Mouse (Mus musculus) lung, postnatal 36 days (tissue): ENCODE measurements around the gene Ylpm1.
A peak's percentile ranks its signal among the peaks of the same experiment; 100 is the strongest.

Experiments
- DNase-seq: peaks from one replicate; pipeline ENCODE4 v3.0.0; 2022; ENCODE audit warnings: mixed read lengths

Gene Ylpm1

DNA sequence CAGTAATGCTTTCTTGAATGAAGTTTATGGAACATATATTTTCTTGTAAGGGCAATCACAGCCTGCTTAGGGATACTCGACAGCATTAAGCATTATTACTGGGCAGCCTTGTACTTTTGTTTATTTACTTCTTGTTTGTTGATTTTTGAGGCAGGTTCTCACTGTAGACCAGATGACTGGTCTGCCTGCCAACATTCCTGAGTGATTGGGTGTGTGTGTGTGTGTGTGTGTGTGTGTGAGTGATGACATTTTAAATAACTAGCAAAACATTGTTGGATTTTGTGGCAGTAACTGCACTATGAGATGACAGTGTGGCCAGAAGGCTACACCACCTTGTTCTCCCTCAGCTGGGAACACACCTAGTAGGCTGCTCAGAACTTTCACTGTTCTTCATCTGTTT lies 13.7 kb downstream of the Ylpm1 start:
- peak; percentile 52 for DNase-seq

DNA sequence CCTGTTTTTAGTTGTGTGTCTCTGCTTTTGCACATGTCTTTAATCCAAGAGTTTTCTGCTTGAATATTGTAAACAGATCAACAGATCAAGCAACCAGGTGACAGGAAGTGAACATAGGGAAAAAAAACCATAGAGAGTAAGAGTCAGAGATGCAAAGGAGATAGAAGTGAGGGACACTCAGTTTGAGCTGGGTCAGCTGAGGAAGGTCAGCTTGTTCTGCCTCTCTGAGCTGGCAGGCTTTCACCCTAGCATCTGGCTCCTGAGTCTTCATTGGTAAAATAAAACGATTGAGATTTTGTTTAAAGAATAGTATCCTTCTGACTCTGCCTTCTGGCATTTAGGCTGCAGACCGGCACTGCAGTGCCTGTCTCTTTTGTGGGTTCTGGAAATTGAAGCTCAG lies 14.4 kb downstream of the Ylpm1 start:
- no peak for DNase-seq

DNA sequence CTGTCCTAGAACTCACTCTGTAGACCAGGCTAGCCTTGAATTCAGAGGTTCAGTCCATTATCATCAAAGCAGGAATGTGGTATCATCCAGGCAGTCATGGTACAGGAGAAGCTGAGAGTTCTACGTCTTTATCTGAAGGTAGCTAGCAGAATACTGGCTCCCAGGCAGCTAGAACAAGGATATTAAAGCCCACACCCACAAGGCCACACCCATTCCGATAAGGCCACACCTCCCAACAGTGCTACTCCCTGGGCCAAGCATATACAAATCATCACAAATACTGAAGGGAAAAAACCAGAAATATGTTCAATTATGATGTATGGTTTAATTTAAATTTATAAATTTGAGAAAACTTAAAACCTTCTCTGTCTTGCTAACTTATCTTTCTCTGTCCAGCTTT lies 16.1 kb downstream of the Ylpm1 start:
- DNase-seq, result no peak

DNA sequence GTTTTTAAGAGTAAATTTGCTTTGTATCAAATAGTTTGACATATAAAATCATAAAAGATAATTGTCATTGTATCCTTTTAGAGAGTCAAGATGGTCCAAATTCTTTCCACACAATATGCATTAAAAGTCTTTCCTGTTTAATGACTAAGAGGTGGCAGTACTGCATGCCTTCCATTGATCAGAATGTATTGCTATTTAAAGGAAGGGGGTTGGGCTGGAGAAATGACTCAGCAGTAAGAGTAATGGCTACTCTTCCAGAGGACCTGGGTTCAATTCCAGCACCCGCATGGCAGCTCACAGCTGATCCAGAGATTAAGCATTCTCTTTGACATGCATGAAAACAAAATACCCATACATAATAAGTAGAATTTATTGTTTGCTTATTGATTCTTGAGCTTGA lies 25.9 kb downstream of the Ylpm1 start:
- no peak for DNase-seq

DNA sequence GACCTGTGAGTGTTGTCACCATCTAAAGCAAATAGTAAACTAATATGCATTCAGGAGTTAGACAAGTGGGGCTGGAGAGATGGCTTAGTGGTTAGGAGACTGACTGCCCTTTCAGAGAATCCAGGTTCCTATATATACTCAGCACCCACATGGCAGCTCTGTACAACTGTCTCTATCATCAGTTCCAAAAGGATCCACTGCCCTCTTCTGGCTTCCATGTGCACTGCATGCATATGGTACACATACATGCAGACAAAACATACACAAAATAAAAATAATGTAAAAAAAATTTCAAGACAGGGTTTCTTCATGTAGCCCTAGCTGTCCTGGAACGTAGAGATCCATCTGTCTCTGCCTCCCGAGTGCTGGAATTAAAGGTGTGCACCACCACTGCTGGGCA lies 36.6 kb downstream of the Ylpm1 start:
- DNase-seq, result peak; percentile 51

DNA sequence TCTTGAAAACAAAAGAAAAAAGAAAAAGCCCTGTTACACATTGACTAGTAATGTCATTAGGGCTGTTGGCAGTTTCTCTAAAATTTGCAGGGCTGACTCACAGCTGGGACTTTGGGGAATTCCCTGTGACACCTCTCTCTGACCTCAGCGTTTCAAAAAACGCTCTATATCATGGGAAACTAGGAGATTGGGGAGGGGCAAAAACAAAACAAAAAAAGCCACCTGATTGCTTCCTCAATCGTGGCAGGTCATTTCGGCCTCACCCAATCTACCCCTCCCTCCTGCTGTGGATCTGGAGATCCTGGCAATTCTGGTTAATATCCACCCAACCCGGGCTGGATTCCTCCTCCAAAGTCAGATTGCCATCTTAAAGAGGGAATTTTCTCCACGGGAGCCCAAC lies 55.1 kb downstream of the Ylpm1 start:
- no peak for DNase-seq

DNA sequence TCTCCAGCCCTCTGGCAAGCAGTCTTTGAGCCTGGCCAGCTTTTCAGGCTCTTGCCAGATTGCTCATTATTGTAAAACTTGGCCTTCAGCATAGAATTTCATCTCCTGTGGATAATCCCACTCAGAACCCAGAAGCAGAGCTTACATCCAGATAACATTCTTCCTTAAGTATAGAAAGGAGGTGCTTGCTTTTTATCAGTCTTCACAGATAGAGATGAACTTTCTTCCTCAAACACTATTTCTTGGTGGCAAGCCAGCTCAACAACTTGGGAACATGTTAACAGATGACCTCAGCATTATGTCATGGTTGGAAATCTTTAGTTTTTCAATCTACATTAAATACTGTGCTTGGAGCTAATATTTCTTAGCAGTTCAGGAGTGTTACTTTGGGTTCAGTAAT lies 74.9 kb downstream of the Ylpm1 start:
- no peak for DNase-seq

DNA sequence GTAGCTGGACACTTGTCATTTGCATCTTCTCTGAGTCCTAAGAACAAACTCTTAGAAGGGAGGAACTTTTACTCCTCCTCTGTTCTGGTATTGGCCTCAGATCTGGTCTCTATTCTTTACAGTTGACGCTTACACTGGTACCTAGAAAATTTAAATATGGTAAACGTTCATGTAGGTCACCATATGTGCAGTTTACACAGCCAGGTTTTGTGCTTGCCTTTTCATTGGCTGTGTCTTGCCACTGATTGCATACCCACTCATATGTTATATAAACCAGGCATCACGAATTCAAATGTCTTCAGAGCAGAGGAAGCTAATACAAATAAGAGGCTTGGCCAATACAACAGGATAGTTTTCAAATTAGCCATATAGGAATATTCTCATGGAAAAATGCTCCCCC lies 81.0 kb downstream of the Ylpm1 start:
- no peak for DNase-seq

DNA sequence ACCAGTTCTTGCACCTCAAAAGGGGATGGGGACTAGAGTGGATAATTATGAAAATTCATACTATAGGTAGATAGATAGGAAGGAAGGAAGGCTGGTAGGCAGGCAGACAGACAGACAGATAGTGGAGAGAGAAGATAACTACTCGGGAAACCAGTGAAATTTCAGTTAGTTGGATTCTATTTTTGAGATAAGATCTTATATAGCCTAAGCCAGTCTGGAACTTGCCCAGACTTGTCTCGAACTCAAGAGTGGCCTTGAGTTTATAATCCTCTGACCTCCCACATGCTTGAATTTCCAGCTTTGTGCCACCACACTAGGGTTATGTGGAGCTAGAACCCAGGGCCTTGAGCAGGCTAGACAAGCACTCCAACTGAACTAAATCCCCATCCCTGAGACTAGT lies 88.1 kb downstream of the Ylpm1 start:
- no peak for DNase-seq

DNA sequence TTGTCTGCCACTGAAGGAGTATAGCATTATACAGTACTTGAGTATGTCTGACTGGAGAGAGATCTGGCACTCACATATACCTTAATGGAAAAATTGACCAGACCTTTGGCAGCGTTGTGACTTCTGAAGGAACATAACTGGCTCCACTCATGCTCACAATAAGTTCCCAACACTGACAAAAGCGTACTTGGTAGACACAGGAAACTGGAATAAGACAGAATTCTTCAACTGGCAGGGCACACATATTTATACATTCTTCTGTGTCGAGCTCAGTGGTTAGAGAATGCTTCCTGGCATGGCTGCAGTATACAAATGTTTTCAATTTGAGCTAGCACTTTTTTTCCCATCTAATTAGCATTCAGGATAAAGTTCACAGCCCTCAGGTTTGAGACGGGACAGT lies 88.8 kb downstream of the Ylpm1 start:
- DNase-seq, result no peak

DNA sequence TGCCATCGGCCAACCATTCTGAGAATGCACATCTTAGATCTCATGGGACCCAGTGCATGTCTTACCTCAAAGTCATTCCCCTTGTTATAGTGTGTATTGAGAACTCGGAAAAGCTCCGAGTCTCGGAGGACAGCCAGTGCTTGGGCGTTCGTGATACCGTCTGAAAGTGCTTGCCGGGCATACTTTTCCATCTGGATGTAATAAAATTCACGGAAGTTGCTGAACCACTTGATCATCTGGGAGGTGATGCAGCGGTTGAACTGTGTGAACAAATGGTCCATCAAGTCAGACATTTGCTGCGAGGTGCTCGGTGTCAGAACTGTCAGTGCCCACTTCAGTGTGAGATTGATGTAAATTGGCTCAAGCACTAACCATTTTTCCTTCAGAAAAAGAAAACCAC lies 91.7 kb downstream of the Ylpm1 start:
- DNase-seq, result no peak

DNA sequence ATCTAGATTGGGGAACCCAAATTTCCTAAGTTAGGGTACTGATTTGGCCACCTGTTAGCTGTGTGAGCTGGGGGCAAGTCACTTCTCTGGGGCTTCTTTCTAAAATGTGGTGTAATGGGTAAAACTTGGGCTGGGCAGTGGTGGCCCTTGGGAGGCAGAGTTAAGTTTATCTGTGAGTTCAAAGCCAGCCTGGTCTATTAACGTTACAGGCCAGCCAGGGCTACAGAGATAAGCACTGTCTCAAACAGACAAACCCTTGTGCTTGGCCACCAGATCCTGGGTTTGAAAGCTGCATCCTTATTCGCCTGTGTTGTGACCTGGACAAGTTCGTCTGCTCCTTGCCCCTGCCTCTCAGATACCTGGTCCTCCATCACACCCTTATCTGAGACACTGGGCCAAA lies 95.1 kb downstream of the Ylpm1 start:
- no peak for DNase-seq

DNA sequence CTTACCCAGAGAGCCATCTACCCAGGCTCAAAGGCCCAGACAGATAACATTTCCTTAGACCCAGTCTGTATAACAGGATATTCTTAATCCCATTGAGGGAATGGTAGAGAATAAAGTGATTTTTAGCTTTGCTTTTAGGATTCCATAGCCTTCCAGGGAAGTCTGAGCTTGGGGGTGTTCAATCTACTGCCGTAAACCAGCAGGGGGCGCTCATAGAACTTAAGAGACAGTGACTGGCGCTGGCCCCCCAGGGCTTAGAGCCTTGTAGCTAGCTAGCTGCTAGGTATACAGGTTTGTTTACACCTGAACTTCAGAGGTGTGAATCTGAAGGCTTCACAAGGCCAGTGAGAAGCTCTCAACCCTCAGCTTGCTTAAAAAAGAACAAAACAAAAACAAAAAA lies 96.1 kb downstream of the Ylpm1 start:
- DNase-seq, result peak; percentile 83

DNA sequence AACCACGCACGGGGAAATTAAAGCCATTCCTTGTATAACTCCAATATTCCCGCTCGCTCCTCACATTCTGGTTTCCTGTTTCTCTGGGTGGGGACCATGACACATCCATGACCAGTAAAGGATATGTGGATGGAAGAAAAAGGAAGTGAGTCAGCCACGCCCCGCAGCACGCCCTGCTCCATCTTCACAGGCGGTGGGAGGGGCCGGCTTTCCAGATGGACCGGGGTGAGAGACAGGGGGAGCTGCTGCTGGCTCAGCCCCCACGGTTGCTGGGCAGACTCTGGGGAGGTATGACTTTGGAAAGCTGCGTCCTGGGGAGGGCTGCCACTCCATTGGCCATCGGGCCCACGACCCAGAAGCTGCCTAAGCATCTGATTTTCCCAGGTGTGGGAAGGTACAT lies 97.9 kb downstream of the Ylpm1 start:
- DNase-seq, result peak; percentile 62

DNA sequence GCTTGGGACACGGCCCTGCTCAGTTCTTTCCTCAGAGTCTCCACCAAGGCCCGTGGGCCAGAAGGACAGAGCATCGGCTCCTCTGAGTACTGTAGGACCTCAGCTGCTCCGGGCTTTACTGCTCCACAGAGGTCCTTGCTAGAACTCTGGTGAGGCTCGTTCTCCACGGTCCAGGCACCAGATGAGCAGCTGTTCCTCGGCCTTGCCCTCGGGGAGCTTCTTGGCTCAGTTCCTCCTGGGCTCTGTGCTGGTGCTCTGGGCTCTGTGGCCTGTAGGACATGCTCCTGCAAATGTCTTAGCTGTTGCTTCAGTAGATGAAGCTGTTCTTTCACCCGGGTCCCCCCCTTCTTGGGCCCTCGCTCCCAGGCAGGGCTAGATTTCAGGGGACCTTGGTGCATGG lies 98.6 kb downstream of the Ylpm1 start:
- DNase-seq, result peak; percentile 10

DNA sequence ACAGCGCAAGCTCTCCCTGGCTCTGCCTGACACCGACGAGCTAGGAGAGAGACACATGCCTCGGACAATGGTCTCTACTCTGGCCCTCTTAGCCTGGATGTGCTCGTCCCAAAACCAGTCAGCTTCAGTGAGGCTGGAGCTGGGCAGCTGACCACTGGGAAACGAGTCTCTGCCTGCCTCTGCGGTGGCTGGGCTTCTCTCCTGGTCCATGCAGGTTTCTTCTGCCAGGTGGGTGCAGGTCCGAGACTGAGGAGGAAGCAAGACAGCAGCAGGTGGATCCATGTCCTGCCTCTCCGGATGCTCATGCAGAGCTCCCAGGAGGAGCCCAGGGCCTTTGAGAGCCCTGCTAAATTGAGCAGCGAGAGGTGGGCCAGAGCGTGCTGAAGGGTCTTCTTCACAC lies 99.0 kb downstream of the Ylpm1 start:
- no peak for DNase-seq

DNA sequence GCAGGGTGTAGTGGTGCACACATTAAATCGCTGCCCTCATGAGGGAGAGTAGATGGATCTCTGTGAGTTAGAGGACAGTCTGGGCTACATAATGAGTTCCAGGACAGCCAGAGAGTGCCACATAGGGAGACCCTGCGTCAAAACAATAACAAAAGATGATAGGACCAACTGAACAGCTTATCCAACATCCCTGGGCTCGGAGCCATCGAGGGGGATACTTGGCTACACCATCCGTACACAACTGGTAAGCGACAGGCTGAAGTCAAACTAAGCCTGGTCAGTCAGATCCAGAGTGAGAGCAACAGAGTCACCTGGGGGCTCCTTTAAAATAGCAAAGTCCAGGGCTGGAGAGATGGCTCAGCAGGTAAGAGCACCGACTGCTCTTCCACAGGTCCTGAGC lies 99.7 kb downstream of the Ylpm1 start:
- DNase-seq, result no peak

DNA sequence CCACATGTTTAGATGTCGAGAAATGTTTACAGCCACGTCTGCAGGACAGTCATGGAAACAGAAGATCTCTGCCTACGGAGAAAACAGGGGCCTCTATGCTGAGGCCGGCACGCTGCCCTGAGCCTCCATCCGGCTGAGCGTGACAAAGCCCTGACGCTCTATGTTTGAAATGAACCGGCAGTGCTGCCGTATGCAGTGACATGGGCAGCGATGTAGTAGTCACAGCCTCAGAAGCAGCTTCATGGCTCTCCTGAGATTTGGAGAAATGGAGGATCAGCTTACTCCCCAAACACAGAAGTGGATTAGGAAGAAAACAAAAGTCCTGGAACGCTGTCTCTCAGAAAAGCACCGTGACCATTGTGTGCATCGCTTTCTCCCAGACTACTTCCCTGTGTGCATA lies 104.9 kb downstream of the Ylpm1 start:
- DNase-seq, result no peak

DNA sequence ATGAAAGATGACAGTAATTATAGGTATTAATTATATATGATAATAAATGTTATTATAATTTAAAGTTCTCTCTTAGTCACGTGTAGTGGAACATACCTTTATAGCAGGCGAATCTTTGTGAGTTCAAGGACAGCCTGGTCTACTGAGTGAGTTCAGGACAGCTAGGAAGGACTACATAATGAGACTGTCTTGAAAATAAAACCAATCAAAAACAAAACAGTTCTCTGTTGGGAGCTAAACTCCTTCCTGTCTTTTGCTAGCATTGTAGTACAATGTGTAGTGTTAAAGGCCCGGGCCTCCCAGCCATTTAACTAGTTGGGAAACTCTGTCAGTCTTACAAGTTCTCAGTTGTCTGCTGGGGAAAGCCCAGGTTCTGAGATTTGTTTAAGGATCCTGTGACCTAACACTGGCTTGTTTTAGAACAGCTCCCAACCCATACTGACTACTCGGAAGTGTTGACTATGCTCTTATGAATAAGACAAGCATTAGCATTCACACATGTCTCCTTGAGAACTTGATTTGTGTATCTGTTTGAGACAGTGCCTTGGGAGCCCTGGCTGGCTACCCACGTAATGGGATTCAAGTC lies 105.5 kb downstream of the Ylpm1 start:
- no peak for DNase-seq

DNA sequence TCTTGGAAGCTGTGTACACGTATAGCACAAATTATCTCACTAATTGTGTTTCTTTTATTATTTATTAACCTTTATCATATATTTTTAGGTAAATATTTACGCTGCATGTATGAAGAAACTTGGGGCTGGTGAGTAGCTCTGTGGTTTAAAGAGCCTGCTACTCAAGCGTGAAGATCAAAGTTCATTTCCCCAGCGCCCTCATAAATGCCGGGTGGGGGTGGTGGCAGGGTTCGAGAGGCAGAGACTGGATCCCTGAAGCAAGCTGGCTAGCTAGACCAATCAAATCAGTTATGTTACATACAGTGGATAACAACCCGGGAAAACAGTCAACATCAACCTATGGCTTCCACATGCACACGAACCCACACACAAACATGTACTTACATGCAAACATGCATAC lies 107.0 kb downstream of the Ylpm1 start:
- no peak for DNase-seq

DNA sequence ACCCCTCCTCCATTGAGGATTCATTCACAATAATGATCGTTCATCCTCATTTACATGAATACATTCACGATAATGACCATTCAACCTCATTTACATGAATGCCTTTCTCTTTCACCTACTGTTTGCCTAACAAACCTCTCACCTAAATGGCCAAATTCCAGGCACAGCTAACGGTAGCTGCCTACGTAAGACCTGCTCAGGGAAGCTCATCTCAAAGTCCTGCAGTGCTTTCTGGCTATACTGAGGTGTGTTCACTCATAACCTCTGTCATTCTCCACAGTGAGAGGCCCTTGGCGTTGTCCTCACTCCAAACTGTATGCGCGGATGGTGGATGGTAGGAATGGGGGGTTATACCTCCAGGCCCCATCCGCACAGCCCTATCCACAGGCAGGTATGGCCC lies 108.7 kb downstream of the Ylpm1 start:
- no peak for DNase-seq

DNA sequence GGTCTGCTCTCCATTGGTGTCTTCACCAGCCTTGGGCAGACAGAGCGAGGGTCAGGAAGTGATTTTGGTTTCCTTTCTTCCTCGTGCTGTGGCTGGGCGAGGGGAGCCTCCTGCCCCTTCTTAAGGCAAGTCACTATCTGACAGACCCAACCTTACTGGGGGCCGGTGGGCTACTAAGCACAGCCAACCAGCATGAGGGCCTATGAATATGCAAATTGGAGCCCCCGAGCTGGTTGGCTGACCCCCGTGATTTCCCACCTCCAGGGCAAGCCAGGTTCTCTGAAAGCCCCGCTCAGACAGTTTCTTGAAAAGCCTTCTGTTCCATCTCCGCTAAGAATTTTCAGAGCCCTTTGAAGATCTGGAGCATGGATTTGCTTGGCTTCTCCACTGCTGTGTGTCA lies 110.2 kb downstream of the Ylpm1 start:
- DNase-seq, result no peak

DNA sequence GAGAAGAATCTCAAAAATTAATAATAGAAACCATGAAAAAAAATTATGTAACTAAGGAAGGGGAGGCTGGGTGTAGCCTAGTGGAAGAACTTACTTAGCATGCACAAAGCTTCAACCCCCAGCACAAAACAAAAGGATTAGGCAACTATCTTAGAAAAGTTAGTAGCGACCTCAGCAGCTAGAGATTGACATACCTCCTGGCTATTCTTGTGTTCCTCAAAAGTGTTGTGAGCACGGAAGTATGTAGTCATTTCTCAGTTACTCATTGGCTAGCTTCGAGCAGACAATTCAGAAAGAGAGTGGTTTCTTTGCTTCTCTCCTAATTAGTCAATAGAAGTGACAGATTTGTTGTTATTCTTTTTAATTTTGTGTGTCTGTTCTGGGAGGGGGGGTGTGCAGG lies 112.5 kb downstream of the Ylpm1 start:
- no peak for DNase-seq

DNA sequence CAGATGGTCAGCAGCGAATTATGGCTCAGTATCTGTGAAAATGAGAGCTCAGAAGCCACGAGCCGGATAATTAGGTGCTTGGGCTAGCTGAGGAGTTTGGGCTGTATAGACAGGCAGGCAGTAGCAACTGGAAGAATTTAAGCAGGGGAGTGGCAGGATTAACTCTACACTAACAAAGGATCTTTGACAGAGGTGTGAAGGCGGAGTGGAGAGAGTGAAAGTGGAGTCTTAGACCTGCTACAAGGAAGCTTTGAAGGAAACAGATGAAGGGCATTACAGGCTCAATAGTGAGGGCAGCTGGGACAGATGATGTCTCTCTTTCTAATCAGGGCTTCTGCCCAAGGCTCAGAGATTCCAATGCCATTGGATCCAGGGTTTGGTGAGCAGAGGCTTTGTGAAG lies 113.3 kb downstream of the Ylpm1 start:
- no peak for DNase-seq

DNA sequence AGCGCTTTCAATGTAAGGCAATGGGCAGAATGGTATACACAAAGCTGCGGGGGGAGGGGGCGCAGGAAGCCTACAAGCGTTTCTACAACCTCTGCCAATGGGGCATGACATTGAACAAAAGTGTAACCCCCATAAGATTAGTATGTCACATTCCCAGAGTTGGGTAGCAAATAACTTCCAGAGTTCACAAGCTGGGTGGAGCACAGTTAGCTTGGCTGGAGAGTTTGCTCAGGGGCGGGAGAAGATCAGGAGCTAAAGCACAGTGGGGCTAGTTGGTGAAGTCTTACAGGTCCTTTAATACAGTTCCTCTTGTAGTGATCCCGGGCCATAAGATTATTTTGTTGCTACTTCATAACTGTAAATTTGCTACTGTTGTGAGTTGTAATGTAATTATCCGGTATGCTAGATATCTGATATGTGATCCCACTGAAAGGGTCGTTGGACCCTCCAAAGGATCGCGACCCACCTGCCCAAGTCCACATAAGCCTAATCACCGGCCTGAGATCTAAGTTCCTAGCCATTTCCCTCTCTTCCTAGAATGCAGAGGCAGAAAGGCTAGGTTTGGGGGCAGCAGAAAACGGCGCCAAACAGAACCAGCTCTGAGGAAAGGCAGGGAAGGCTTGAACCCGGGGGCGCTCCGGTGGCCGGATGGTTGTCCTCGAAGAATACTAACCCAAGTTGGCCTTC lies 114.0 kb downstream of the Ylpm1 start:
- DNase-seq, result peak; percentile 23
